Mouse (Mus musculus): ENCODE measurements around the gene Tle6. TPM values are rescaled to one million over a fixed set of nuclear protein-coding genes. Genes with fewer than 3 reads are reported as not detected.
"Not testable (repeated sequence)": the region's sequence is repeated elsewhere in the genome, so short reads cannot be mapped to it uniquely, and the experiment has no call there.

The Tle6 gene
- polyA plus RNA-seq (2012; rRNA removed): 21.2 and 25.3 TPM in 2 replicates

GRCm38 (mm10) chr10:81600738-81601203 lies at the start of gene Tle6:
Tle6 (minus strand) TSS chr10:81601073.
- H3K4me1 ChIP-seq (ENCODE audit: control insufficient read depth, insufficient read depth, low read length): peaks cover 4% of the 10 kb centered on the region
- no peak for TF ChIP-seq CTCF (IDR thresholded peaks at IDR 0.05; ENCODE audit: extremely low read depth, insufficient read depth, low read length)
- TF ChIP-seq POLR2A (IDR thresholded peaks at IDR 0.05; ENCODE audit: extremely low read depth, insufficient read depth, low read length): no peak
- peak within 1 kb of the TSS; percentile 1 for H3K4me3 ChIP-seq (ENCODE audit: insufficient read depth, low read length)
- H3K27ac ChIP-seq (ENCODE audit: insufficient read depth, low read length): no peak within 1 kb of the TSS

GRCm38 (mm10) chr10:81648803-81649775 lies 48.2 kb upstream of the Tle6 start, which contains the start of gene Gm10778:
Gm10778 (plus strand) TSS chr10:81649059.
- peak; percentile 68 for TF ChIP-seq POLR2A (IDR thresholded peaks at IDR 0.05; ENCODE audit: extremely low read depth, insufficient read depth, low read length)
- H3K4me1 ChIP-seq (ENCODE audit: control insufficient read depth, insufficient read depth, low read length); H3K27ac ChIP-seq (ENCODE audit: insufficient read depth, low read length): not testable (repeated sequence)
- H3K4me3 ChIP-seq (ENCODE audit: insufficient read depth, low read length): peak within 1 kb of the TSS; percentile 32

- no peak for TF ChIP-seq POLR2A (IDR thresholded peaks at IDR 0.05; ENCODE audit: extremely low read depth, insufficient read depth, low read length)
- TF ChIP-seq CTCF (IDR thresholded peaks at IDR 0.05; ENCODE audit: extremely low read depth, insufficient read depth, low read length): no peak
- Histone ChIP-seq H3K27ac (ENCODE audit: insufficient read depth, low read length) (no peak overlapping the region), H3K4me1 (ENCODE audit: control insufficient read depth, insufficient read depth, low read length) (peaks cover 17% of the 10 kb centered on the region), H3K4me3 (ENCODE audit: insufficient read depth, low read length) (no peak overlapping the region)
Observed at GRCm38 (mm10) chr10:81646015-81646555, 45.2 kb upstream of the Tle6 start.

- TF ChIP-seq POLR2A (IDR thresholded peaks at IDR 0.05; ENCODE audit: extremely low read depth, insufficient read depth, low read length) (no peak), CTCF (IDR thresholded peaks at IDR 0.05; ENCODE audit: extremely low read depth, insufficient read depth, low read length) (no peak)
- Histone ChIP-seq H3K4me1 (ENCODE audit: control insufficient read depth, insufficient read depth, low read length) (peaks cover 17% of the 10 kb centered on the region), H3K4me3 (ENCODE audit: insufficient read depth, low read length) (no peak overlapping the region), H3K27ac (ENCODE audit: insufficient read depth, low read length) (no peak overlapping the region)
Observed at GRCm38 (mm10) chr10:81645391-81645790, 44.5 kb upstream of the Tle6 start.

GRCm38 (mm10) chr10:81644716-81645115 lies 43.8 kb upstream of the Tle6 start:
- H3K27ac ChIP-seq (ENCODE audit: insufficient read depth, low read length): no peak overlapping the region
- no peak overlapping the region for H3K4me3 ChIP-seq (ENCODE audit: insufficient read depth, low read length)
- H3K4me1 ChIP-seq (ENCODE audit: control insufficient read depth, insufficient read depth, low read length): peaks cover 15% of the 10 kb centered on the region
- TF ChIP-seq POLR2A (IDR thresholded peaks at IDR 0.05; ENCODE audit: extremely low read depth, insufficient read depth, low read length) (no peak), CTCF (IDR thresholded peaks at IDR 0.05; ENCODE audit: extremely low read depth, insufficient read depth, low read length) (no peak)

- peak overlapping the region; percentile 90 for H3K27ac ChIP-seq (ENCODE audit: insufficient read depth, low read length)
- peaks cover 15% of the 10 kb centered on the region for H3K4me1 ChIP-seq (ENCODE audit: control insufficient read depth, insufficient read depth, low read length)
- H3K4me3 ChIP-seq (ENCODE audit: insufficient read depth, low read length): peak overlapping the region; percentile 87
- TF ChIP-seq POLR2A (IDR thresholded peaks at IDR 0.05; ENCODE audit: extremely low read depth, insufficient read depth, low read length) (no peak), CTCF (IDR thresholded peaks at IDR 0.05; ENCODE audit: extremely low read depth, insufficient read depth, low read length) (no peak)
Observed at GRCm38 (mm10) chr10:81644162-81644561, 43.3 kb upstream of the Tle6 start.

- Histone ChIP-seq H3K4me3 (ENCODE audit: insufficient read depth, low read length) (peak overlapping the region; percentile 87), H3K27ac (ENCODE audit: insufficient read depth, low read length) (peak overlapping the region; percentile 90), H3K4me1 (ENCODE audit: control insufficient read depth, insufficient read depth, low read length) (peaks cover 15% of the 10 kb centered on the region)
- TF ChIP-seq POLR2A (IDR thresholded peaks at IDR 0.05; ENCODE audit: extremely low read depth, insufficient read depth, low read length) (peak; percentile 73), CTCF (IDR thresholded peaks at IDR 0.05; ENCODE audit: extremely low read depth, insufficient read depth, low read length) (no peak)
Observed at GRCm38 (mm10) chr10:81643449-81644055, 42.7 kb upstream of the Tle6 start.

- TF ChIP-seq CTCF (IDR thresholded peaks at IDR 0.05; ENCODE audit: extremely low read depth, insufficient read depth, low read length): no peak
- 0 out of 2 replicates have a peak, but pooled peaks have one; percentile 16 for TF ChIP-seq POLR2A (IDR thresholded peaks at IDR 0.05; ENCODE audit: extremely low read depth, insufficient read depth, low read length)
- Histone ChIP-seq H3K4me3 (ENCODE audit: insufficient read depth, low read length) (peak overlapping the region; percentile 87), H3K4me1 (ENCODE audit: control insufficient read depth, insufficient read depth, low read length) (peaks cover 15% of the 10 kb centered on the region), H3K27ac (ENCODE audit: insufficient read depth, low read length) (peak overlapping the region; percentile 90)
Observed at GRCm38 (mm10) chr10:81642648-81643448, 42.0 kb upstream of the Tle6 start.

All from cortical plate, adult 2 months (tissue).